Mouse (Mus musculus): ENCODE data around the gene Chsy1. TPM values are rescaled to one million over a fixed set of nuclear protein-coding genes. Genes with fewer than 3 reads are reported as not detected.

Gene Chsy1
- total RNA-seq, 2 experiments from 2014 or later, result 12.2 to 16.0 TPM

GRCm38 (mm10) chr7:66136187-66136586 lies 26.9 kb downstream of the Chsy1 start:
- intact Hi-C loops (cut with DNase I), result no loop called here
- no peak for DNase-seq

GRCm38 (mm10) chr7:66137309-66137708 lies 28.0 kb downstream of the Chsy1 start:
- intact Hi-C loops (cut with DNase I), result no loop called here

DNA sequence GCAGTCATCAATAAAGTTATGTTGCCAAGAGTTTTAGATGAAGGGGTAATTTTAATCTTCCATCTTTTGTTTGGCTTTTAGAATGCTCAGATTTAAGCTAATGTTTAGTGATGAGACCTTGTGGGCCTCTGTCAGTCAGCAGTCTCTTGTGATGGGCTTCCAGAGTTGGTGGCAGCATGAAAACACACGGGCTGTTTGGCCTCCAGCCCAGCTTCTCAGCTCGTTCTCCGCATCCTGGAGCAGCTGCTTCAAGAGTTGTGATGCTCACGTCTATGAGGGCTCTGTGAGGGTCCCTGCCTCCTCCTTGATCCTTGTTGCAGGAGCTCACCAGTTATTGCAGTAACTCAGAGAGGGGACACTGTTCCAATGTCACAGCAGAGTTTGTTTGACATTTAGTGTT lies 29.0 kb downstream of the Chsy1 start:
- no peak for DNase-seq

More at GRCm38 (mm10) chr7:66137309-66137708, 28.0 kb downstream of the Chsy1 start:
- no peak for DNase-seq

GRCm38 (mm10) chr7:66138878-66139277 lies 29.6 kb downstream of the Chsy1 start:
- no peak for DNase-seq
- intact Hi-C loops (cut with DNase I), result no loop called here

More for the DNA sequence above, 29.0 kb downstream of the Chsy1 start:
- intact Hi-C loops (cut with DNase I), result no loop called here

- no peak for DNase-seq
Observed at GRCm38 (mm10) chr7:66140095-66140494, 30.8 kb downstream of the Chsy1 start.

DNA sequence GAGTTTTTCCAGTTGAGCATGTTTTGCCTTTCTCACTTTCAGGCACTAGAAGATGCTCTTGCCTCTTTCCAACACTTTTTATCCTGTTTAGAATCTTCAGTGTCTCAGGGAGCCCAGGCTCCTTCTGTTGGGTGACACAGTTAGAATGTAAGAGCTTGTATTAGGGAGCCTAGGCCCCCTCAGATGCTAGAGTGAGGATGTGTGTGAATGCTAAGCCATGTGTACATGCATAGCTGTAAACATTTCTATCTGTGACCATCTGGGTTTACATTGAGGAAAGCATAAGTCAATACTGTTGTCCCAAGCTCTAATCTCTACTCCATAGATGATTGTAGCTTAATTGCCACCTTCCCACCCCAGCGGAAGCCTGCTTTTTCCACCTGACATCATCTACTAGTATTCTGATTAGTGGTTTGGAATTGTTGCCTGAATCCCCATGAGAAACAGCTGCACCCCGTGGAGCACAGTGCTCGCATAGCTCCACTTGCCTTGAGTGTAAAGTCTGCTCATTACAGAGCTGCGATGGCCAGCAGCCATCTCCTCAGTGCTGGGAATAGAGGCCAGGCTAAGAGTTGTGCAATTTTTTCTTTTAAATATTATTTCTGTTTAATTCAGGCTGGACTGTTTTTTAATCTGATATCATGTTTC lies 31.7 kb downstream of the Chsy1 start:
- no peak for DNase-seq
- intact Hi-C loops (cut with DNase I), result no loop called here

More at GRCm38 (mm10) chr7:66140095-66140494, 30.8 kb downstream of the Chsy1 start:
- intact Hi-C loops (cut with DNase I), result no loop called here

DNA sequence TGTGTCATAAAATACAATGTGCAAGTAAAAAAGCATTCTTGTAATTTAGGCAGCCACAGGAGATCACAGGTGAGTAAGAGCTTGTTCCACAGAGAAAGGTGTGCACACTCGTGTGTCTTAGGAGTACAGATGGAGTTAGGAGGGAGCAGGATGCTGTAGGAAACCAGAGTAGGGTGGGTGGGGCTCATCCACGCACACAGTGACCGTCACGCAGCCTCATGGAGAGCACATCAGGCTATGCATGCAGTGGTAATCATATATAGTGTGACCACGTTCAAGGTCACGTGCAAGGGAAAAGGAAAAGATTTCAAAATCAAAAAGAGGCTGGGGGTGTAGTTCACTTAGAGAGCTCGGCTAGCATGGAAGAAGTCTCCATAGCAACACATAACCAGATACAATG lies 33.2 kb downstream of the Chsy1 start:
- intact Hi-C loops (cut with DNase I), result no loop called here

GRCm38 (mm10) chr7:66144543-66144942 lies 35.2 kb downstream of the Chsy1 start:
- intact Hi-C loops (cut with DNase I), result no loop called here
- no peak for DNase-seq

More for the DNA sequence above, 33.2 kb downstream of the Chsy1 start:
- DNase-seq, result no peak

DNA sequence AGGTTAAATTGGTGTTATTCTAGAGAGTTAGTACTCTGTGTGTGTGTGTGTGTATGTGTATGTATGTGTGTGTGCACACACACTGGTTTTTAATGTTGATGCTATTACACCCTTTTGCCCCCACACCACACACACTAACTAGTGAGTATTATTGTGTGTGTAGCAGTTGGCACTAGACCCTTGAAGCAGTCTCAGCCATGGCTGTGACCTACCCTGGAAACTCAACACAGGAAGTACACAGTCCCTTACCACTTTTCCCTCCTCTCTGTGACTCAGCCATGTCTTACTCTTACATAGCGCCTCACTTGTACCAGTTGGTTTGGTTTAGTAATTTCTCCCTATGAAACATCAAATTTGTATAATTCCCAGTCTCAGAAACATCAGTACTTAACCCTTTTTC lies 37.8 kb downstream of the Chsy1 start:
- intact Hi-C loops (cut with DNase I), result no loop called here
- DNase-seq, result no peak

GRCm38 (mm10) chr7:66147816-66148215 lies 38.5 kb downstream of the Chsy1 start:
- intact Hi-C loops (cut with DNase I), result no loop called here

GRCm38 (mm10) chr7:66149506-66149905 lies 40.2 kb downstream of the Chsy1 start:
- intact Hi-C loops (cut with DNase I), result no loop called here
- no peak for DNase-seq

More at GRCm38 (mm10) chr7:66147816-66148215, 38.5 kb downstream of the Chsy1 start:
- no peak for DNase-seq

DNA sequence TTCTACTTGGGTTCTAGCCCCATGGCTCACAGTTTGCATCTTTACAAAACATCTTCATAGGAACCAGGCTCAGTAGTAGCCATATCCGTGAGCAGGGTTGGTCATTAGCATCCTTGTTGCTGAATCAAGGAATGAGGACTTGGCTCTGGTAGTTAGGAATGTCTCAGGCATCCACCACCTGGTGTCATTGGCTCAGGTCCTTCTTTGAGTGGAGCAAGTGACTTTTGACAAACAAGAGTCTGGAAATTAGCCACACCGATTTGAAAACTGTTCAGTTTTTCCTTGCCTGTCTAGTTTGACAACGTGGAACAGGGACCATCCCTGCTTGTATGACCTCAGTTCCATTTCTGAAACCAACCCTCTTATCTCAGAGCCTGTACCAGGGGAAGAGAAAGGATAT lies 41.1 kb downstream of the Chsy1 start:
- DNase-seq, result no peak
- intact Hi-C loops (cut with DNase I), result no loop called here

- DNase-seq, result no peak
- intact Hi-C loops (cut with DNase I), result loop anchor here (5.0 kb wide), 1 partner anchor 40 kb away; no protein-coding TSS in a partner anchor
Observed at GRCm38 (mm10) chr7:66157413-66157812, 48.1 kb downstream of the Chsy1 start.

DNA sequence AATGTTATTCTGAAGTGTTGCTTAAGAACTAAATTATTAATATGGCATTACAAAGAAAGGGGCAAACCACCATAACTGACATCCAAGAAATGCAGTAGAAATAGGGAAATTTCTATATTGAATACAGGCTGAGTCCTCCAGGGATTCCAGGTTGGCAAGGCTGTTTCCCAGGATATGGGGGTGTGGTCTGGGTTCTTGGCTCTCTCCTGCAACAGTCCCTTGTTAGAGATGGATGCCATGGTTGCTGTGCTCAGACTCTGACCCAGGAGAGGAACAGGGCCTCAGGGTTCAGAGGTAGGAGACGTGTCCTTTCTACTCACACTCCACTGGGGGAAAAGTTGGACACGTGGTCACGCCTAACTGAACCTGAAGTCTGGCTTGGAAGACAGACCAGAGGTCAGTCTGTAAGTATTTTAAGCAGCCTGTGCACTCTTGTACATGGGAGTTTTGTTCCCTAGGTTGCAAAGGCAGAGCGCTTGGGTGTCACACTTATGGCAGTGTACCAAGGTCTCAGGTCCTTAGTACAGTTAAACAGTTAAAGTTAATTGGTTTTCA lies 48.6 kb downstream of the Chsy1 start:
- intact Hi-C loops (cut with DNase I), result loop anchor here (5.0 kb wide), 1 partner anchor 39 kb away; no protein-coding TSS in a partner anchor
- no peak for DNase-seq

- no peak for DNase-seq
- intact Hi-C loops (cut with DNase I), result loop anchor here (5.0 kb wide), 1 partner anchor 39 kb away; no protein-coding TSS in a partner anchor
Observed at GRCm38 (mm10) chr7:66158616-66159129, 49.4 kb downstream of the Chsy1 start.

GRCm38 (mm10) chr7:66159961-66160360 lies 50.6 kb downstream of the Chsy1 start:
- no peak for DNase-seq
- intact Hi-C loops (cut with DNase I), result loop anchor here (5.0 kb wide), 2 partner anchors 37 to 48 kb away; no protein-coding TSS in a partner anchor

DNA sequence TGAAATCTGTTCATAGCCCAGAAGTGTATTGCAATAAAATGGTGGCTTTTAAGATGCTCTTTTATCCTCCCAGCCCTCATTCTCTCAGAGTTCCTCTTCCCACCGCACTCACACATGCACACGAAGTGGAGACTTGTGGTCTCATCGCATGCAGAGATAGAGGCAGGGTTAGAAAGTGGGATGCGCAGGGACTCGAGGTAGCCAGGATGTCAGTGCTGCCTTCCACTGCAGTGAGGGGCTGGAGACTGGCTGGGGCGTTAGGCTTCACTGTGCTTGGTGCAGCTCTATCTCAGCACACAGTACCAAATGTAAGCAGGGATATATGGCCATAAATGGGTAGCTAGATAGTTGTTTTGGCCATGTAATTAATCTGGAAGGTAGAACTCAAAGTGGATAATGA lies 52.5 kb downstream of the Chsy1 start:
- intact Hi-C loops (cut with DNase I), result loop anchor here (5.0 kb wide), 1 partner anchor 50 kb away; no protein-coding TSS in a partner anchor
- DNase-seq, result no peak

GRCm38 (mm10) chr7:66162489-66162888 lies 53.2 kb downstream of the Chsy1 start:
- intact Hi-C loops (cut with DNase I), result loop anchor here (5.0 kb wide), 1 partner anchor 50 kb away; no protein-coding TSS in a partner anchor
- no peak for DNase-seq

DNA sequence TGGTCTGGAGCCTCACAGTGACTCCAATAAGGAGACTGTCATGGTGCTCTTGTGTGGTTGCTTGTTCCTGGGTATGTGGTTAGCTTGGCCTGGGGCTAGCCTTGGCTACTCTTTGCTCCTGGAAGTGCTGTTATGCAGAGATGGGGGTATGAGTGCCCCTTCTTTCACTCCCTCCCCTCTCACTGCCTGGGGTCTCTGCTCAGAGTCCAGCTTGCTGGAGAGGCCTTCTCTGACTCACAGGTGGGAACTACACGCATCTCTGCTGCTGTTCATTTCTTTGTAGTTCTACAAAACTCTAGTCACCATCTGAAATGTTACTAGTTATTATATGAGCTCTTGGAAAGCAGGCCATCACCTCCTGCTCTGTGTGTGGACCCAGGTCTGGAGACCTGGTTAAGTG lies 53.7 kb downstream of the Chsy1 start:
- no peak for DNase-seq
- intact Hi-C loops (cut with DNase I), result loop anchor here (5.0 kb wide), 1 partner anchor 51 kb away; no protein-coding TSS in a partner anchor

- intact Hi-C loops (cut with DNase I), result loop anchor here (5.0 kb wide), 1 partner anchor 52 kb away; no protein-coding TSS in a partner anchor
- no peak for DNase-seq
Observed at GRCm38 (mm10) chr7:66164427-66165031, 55.2 kb downstream of the Chsy1 start.

All from heart, postnatal 36 days (tissue).